Mouse (Mus musculus): ENCODE data around the gene Gan. TPM values are rescaled to one million over a fixed set of nuclear protein-coding genes. Genes with fewer than 3 reads are reported as not detected.

Gene Gan
- polyA plus RNA-seq, 1 experiment from 2014 or later = 1.7 TPM

DNA sequence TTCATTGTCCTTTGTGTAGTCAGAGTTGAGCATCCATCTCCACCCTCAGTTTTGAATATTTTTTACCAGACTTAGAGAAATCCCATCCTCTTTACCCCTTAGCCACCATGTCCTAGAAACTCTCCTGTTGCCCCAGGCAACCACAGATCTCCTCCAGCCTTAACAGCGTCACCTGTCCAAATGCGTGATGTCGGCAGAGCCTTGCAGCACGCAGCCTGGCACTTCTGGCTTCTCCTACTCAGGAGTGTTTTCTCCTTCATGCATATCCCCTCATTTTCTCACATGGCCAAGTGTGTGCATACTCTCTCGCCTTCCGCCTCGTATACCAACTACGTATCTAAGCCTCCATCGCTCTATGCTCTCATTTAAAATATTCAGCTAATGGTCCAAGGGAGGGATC lies 39.5 kb upstream of the Gan start:
- Histone ChIP-seq H3K27ac (ENCODE audit: low read depth, low read length) (no peak overlapping the region), H3K9me3 (replicated peaks; ENCODE audit: control insufficient read depth, low read length) (no peaks in the 10 kb centered on the region), H3K4me1 (ENCODE audit: control insufficient read depth, insufficient read depth, low read length) (peaks cover 10% of the 10 kb centered on the region), H3K9ac (ENCODE audit: low read depth, low read length) (no peak overlapping the region), H3K36me3 (ENCODE audit: control insufficient read depth, insufficient read depth, low read length) (no peaks in the 10 kb centered on the region), H3K4me2 (no peak overlapping the region), H3K4me3 (ENCODE audit: low read depth, low read length) (no peak overlapping the region), H3K27me3 (ENCODE audit: control insufficient read depth, insufficient read depth, low read length) (no peaks in the 10 kb centered on the region)
- WGBS (ENCODE audit: insufficient replicate concordance) = 84% methylated on average over 9 of the region's 9 CpGs
- no peak for ATAC-seq (replicated peaks; ENCODE audit: insufficient number of reproducible peaks, low FRiP score, low TSS enrichment)

DNA sequence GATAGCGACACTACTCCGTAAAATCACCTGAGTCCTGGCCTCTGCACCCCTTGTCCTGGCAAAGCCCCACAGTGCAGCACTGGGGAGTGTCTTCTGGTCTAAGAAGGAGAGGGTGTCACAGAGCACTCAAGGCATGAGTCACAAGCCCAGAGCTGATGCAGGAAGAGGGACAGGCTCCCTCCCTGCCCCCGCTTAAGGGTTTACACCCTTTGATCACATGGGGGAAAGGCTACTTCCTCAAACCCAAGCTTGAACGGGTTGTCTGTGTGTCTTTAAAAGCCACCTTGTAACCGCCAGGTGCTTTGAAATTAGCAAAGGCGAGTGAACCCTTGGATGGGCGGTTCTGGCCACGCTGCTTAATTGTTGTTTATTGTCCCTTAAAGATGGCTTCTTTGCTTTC lies 36.7 kb upstream of the Gan start:
- H3K27me3 ChIP-seq (ENCODE audit: control insufficient read depth, insufficient read depth, low read length) = no peaks in the 10 kb centered on the region
- no peak overlapping the region for H3K9ac ChIP-seq (ENCODE audit: low read depth, low read length)
- no peaks in the 10 kb centered on the region for H3K4me1 ChIP-seq (ENCODE audit: control insufficient read depth, insufficient read depth, low read length)
- no peaks in the 10 kb centered on the region for H3K9me3 ChIP-seq (replicated peaks; ENCODE audit: control insufficient read depth, low read length)
- WGBS (ENCODE audit: insufficient replicate concordance) = 60% methylated on average over 8 of the region's 8 CpGs
- H3K4me2 ChIP-seq = no peak overlapping the region
- H3K4me3 ChIP-seq (ENCODE audit: low read depth, low read length) = no peak overlapping the region
- no peak overlapping the region for H3K27ac ChIP-seq (ENCODE audit: low read depth, low read length)
- ATAC-seq (replicated peaks; ENCODE audit: insufficient number of reproducible peaks, low FRiP score, low TSS enrichment) = no peak
- no peaks in the 10 kb centered on the region for H3K36me3 ChIP-seq (ENCODE audit: control insufficient read depth, insufficient read depth, low read length)

DNA sequence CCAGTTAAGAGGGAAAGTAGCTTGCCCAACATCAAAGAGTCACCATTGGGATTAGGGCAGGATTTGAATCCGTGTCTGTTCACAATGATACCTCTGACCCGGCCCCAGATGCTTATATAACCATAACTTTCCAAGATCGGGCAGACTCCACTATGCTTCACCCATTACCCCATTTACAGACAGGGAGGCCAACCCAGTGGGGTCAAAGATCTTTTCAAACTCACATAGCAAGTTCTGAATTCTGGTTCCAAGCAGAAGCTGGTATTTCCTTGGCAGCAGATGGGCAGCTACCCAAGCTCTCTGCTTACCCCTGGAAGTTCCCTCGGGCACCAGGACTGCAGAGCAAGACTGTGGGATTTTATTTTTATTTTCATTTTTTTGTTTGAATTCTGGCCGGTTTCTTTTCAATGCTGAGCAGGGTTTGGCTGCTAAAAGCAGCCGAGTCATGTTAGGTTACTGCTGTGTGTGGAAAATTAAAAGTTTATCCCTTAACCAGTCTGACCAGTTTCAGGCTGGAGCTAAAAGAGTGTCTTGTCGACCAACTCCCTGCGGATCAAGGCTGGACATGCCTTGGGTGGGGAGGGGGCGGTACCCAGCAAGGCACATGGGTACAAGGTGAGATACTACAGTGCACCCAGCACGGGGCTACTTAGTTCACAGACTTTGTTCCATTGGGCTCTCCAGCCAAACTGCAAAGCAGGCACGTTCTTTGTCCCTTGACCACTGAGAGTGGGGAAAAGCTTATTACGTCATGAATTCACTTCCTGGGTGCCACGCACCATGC lies 33.9 kb upstream of the Gan start:
- H3K4me3 ChIP-seq (ENCODE audit: low read depth, low read length) = no peak overlapping the region

GRCm38 (mm10) chr8:117125854-117126253 lies 32.1 kb upstream of the Gan start:
- Histone ChIP-seq H3K9me3 (replicated peaks; ENCODE audit: control insufficient read depth, low read length) (no peaks in the 10 kb centered on the region), H3K4me3 (ENCODE audit: low read depth, low read length) (no peak overlapping the region), H3K4me1 (ENCODE audit: control insufficient read depth, insufficient read depth, low read length) (no peaks in the 10 kb centered on the region), H3K36me3 (ENCODE audit: control insufficient read depth, insufficient read depth, low read length) (no peaks in the 10 kb centered on the region), H3K27me3 (ENCODE audit: control insufficient read depth, insufficient read depth, low read length) (no peaks in the 10 kb centered on the region), H3K27ac (ENCODE audit: low read depth, low read length) (no peak overlapping the region), H3K9ac (ENCODE audit: low read depth, low read length) (no peak overlapping the region), H3K4me2 (no peak overlapping the region)
- WGBS (ENCODE audit: insufficient replicate concordance) = 85% methylated on average over 3 of the region's 3 CpGs
- ATAC-seq (replicated peaks; ENCODE audit: insufficient number of reproducible peaks, low FRiP score, low TSS enrichment) = no peak

More for the DNA sequence above, 33.9 kb upstream of the Gan start:
- ATAC-seq (replicated peaks; ENCODE audit: insufficient number of reproducible peaks, low FRiP score, low TSS enrichment) = no peak
- Histone ChIP-seq H3K27ac (ENCODE audit: low read depth, low read length) (no peak overlapping the region), H3K4me1 (ENCODE audit: control insufficient read depth, insufficient read depth, low read length) (no peaks in the 10 kb centered on the region), H3K9me3 (replicated peaks; ENCODE audit: control insufficient read depth, low read length) (no peaks in the 10 kb centered on the region), H3K9ac (ENCODE audit: low read depth, low read length) (no peak overlapping the region), H3K36me3 (ENCODE audit: control insufficient read depth, insufficient read depth, low read length) (no peaks in the 10 kb centered on the region), H3K27me3 (ENCODE audit: control insufficient read depth, insufficient read depth, low read length) (no peaks in the 10 kb centered on the region), H3K4me2 (no peak overlapping the region)
- 73% methylated on average over 13 of the region's 13 CpGs for WGBS (ENCODE audit: insufficient replicate concordance)

GRCm38 (mm10) chr8:117126411-117126810 lies 31.5 kb upstream of the Gan start:
- Histone ChIP-seq H3K4me2 (no peak overlapping the region), H3K9me3 (replicated peaks; ENCODE audit: control insufficient read depth, low read length) (no peaks in the 10 kb centered on the region), H3K9ac (ENCODE audit: low read depth, low read length) (no peak overlapping the region), H3K27me3 (ENCODE audit: control insufficient read depth, insufficient read depth, low read length) (no peaks in the 10 kb centered on the region), H3K4me1 (ENCODE audit: control insufficient read depth, insufficient read depth, low read length) (no peaks in the 10 kb centered on the region), H3K27ac (ENCODE audit: low read depth, low read length) (no peak overlapping the region), H3K36me3 (ENCODE audit: control insufficient read depth, insufficient read depth, low read length) (no peaks in the 10 kb centered on the region), H3K4me3 (ENCODE audit: low read depth, low read length) (no peak overlapping the region)
- 84% methylated on average over 3 of the region's 3 CpGs for WGBS (ENCODE audit: insufficient replicate concordance)
- ATAC-seq (replicated peaks; ENCODE audit: insufficient number of reproducible peaks, low FRiP score, low TSS enrichment) = no peak

- no peak for ATAC-seq (replicated peaks; ENCODE audit: insufficient number of reproducible peaks, low FRiP score, low TSS enrichment)
- H3K36me3 ChIP-seq (ENCODE audit: control insufficient read depth, insufficient read depth, low read length) = no peaks in the 10 kb centered on the region
- no peak overlapping the region for H3K27ac ChIP-seq (ENCODE audit: low read depth, low read length)
- H3K4me1 ChIP-seq (ENCODE audit: control insufficient read depth, insufficient read depth, low read length) = no peaks in the 10 kb centered on the region
- 78% methylated on average over 8 of the region's 8 CpGs for WGBS (ENCODE audit: insufficient replicate concordance)
- H3K4me3 ChIP-seq (ENCODE audit: low read depth, low read length) = no peak overlapping the region
- no peaks in the 10 kb centered on the region for H3K9me3 ChIP-seq (replicated peaks; ENCODE audit: control insufficient read depth, low read length)
- no peak overlapping the region for H3K4me2 ChIP-seq
- no peak overlapping the region for H3K9ac ChIP-seq (ENCODE audit: low read depth, low read length)
- H3K27me3 ChIP-seq (ENCODE audit: control insufficient read depth, insufficient read depth, low read length) = no peaks in the 10 kb centered on the region
These were observed 30.9 kb upstream of the Gan start for GRCm38 (mm10) chr8:117127063-117127462.

DNA sequence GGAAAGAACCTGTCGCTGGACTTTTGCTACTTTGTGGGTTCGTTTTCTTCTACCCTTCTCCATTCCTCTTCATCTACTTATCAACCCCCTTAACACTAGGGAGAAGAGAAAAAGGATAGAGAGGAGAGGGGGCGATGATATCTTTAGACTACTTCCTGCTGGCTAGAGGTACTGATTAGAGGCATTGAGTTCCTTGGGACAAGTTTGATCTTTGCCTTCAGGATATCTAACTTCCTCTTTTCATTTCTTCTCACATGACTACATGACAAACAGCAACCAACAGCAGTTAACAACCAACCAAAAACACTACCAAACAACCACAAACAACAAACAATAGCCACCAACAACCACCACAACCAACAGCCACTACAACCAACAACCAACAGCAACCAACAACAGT lies 24.2 kb upstream of the Gan start:
- Histone ChIP-seq H3K4me2 (no peak overlapping the region), H3K36me3 (ENCODE audit: control insufficient read depth, insufficient read depth, low read length) (no peaks in the 10 kb centered on the region), H3K4me3 (ENCODE audit: low read depth, low read length) (no peak overlapping the region), H3K27me3 (ENCODE audit: control insufficient read depth, insufficient read depth, low read length) (no peaks in the 10 kb centered on the region), H3K27ac (ENCODE audit: low read depth, low read length) (no peak overlapping the region), H3K9ac (ENCODE audit: low read depth, low read length) (no peak overlapping the region), H3K4me1 (ENCODE audit: control insufficient read depth, insufficient read depth, low read length) (peaks cover 5% of the 10 kb centered on the region; the same call in 1 of the 2 replicates), H3K9me3 (replicated peaks; ENCODE audit: control insufficient read depth, low read length) (no peaks in the 10 kb centered on the region)
- no peak for ATAC-seq (replicated peaks; ENCODE audit: insufficient number of reproducible peaks, low FRiP score, low TSS enrichment)
- 67% methylated on average over 3 of the region's 3 CpGs for WGBS (ENCODE audit: insufficient replicate concordance)

GRCm38 (mm10) chr8:117136351-117136750 lies 21.6 kb upstream of the Gan start:
- H3K4me3 ChIP-seq (ENCODE audit: low read depth, low read length) = no peak overlapping the region
- H3K27me3 ChIP-seq (ENCODE audit: control insufficient read depth, insufficient read depth, low read length) = no peaks in the 10 kb centered on the region
- 15% methylated on average over 4 of the region's 4 CpGs for WGBS (ENCODE audit: insufficient replicate concordance)
- H3K27ac ChIP-seq (ENCODE audit: low read depth, low read length) = no peak overlapping the region
- peaks cover 5% of the 10 kb centered on the region; the same call in 1 of the 2 replicates for H3K4me1 ChIP-seq (ENCODE audit: control insufficient read depth, insufficient read depth, low read length)
- H3K9me3 ChIP-seq (replicated peaks; ENCODE audit: control insufficient read depth, low read length) = 0 out of 2 replicates have a peak, but pooled peaks cover 3% of the 10 kb centered on the region
- no peak overlapping the region for H3K9ac ChIP-seq (ENCODE audit: low read depth, low read length)
- H3K36me3 ChIP-seq (ENCODE audit: control insufficient read depth, insufficient read depth, low read length) = no peaks in the 10 kb centered on the region
- H3K4me2 ChIP-seq = no peak overlapping the region
- no peak for ATAC-seq (replicated peaks; ENCODE audit: insufficient number of reproducible peaks, low FRiP score, low TSS enrichment)

DNA sequence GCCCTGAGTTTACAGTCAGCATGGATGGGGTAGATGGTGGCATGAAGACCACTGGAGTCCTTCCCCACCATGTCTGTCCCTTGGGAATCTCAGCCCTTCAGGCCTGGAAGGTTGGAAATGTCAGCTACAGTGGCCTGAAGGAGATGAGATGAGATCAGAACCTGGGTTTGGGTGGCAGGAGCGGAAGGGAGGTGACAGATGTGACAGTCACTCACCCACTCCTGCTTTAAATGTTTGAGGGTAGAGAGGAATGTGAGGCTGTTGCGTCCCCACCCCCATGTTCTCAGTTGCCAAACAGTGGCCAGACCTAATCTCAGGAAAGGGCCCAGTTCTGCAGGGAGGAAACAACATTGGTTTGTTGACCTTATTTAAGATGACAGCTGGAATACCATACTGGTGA lies 21.2 kb upstream of the Gan start:
- no peak overlapping the region for H3K4me3 ChIP-seq (ENCODE audit: low read depth, low read length)
- no peak overlapping the region for H3K4me2 ChIP-seq
- 13% methylated on average over 2 of the region's 2 CpGs for WGBS (ENCODE audit: insufficient replicate concordance)
- no peak overlapping the region for H3K27ac ChIP-seq (ENCODE audit: low read depth, low read length)
- 0 out of 2 replicates have a peak, but pooled peaks cover 3% of the 10 kb centered on the region for H3K9me3 ChIP-seq (replicated peaks; ENCODE audit: control insufficient read depth, low read length)
- H3K9ac ChIP-seq (ENCODE audit: low read depth, low read length) = no peak overlapping the region
- no peaks in the 10 kb centered on the region for H3K27me3 ChIP-seq (ENCODE audit: control insufficient read depth, insufficient read depth, low read length)
- H3K4me1 ChIP-seq (ENCODE audit: control insufficient read depth, insufficient read depth, low read length) = peaks cover 5% of the 10 kb centered on the region; the same call in 1 of the 2 replicates
- H3K36me3 ChIP-seq (ENCODE audit: control insufficient read depth, insufficient read depth, low read length) = no peaks in the 10 kb centered on the region
- ATAC-seq (replicated peaks; ENCODE audit: insufficient number of reproducible peaks, low FRiP score, low TSS enrichment) = no peak

Data from heart, embryonic 11.5 days (tissue).